Mouse (Mus musculus) myocyte (in vitro differentiated cells): ENCODE measurements at regions not wholly inside any gene's neighbourhood (a gene's known extent, or its start where the extent isn't known, plus 50 kb on each side); places are given as distances from the start of the nearest gene placed in this dataset.

Experiments
- MYOG ChIP-seq, 3 experiments: IDR thresholded peaks; one replicate each; pipeline ENCODE4 v1.6.1; 2011; ENCODE audit warnings: control low read depth in 2 of 3, low read depth in 2 of 3, mild to moderate bottlenecking in 2 of 3; ENCODE audit not compliant: insufficient read length in 2 of 3, control insufficient read depth in 1 of 3, insufficient read depth in 1 of 3
- POLR2A ChIP-seq: IDR thresholded peaks from one replicate; pipeline ENCODE4 v1.6.1; 2011; ENCODE audit warnings: low read depth, mild to moderate bottlenecking, control low read depth, moderate library complexity; ENCODE audit not compliant: insufficient read length
- TCF3 ChIP-seq: IDR thresholded peaks from one replicate; pipeline ENCODE4 v1.6.1; 2011; ENCODE audit warnings: low read depth, control low read depth; ENCODE audit not compliant: insufficient read length
- USF1 ChIP-seq: IDR thresholded peaks from one replicate; pipeline ENCODE4 v1.6.1; 2011; ENCODE audit warnings: low read depth, mild to moderate bottlenecking, control low read depth, moderate library complexity

- no peak for TF ChIP-seq POLR2A
- no peak for TF ChIP-seq TCF3
- TF ChIP-seq USF1, result no peak
- TF ChIP-seq MYOG (IDR thresholded peaks at IDR 0.05; ENCODE audit: control insufficient read depth in 1 of 3, insufficient read depth in 1 of 3, insufficient read length in 2 of 3, low read depth in 2 of 3), result no peak
These were observed 262.1 kb downstream of the Pdha2 start for GRCm38 (mm10) chr3:140949880-140950662.
